Mouse (Mus musculus): ENCODE data around the gene Psme1.
A peak's percentile ranks its signal among the peaks of the same experiment; 100 is the strongest.

Gene Psme1

GRCm38 (mm10) chr14:55577871-55578667 lies at the start of gene Psme1:
Psme1 (plus strand) TSS chr14:55578123.
- DNase-seq (ENCODE audit: low spot score), result peak; percentile 84

DNA sequence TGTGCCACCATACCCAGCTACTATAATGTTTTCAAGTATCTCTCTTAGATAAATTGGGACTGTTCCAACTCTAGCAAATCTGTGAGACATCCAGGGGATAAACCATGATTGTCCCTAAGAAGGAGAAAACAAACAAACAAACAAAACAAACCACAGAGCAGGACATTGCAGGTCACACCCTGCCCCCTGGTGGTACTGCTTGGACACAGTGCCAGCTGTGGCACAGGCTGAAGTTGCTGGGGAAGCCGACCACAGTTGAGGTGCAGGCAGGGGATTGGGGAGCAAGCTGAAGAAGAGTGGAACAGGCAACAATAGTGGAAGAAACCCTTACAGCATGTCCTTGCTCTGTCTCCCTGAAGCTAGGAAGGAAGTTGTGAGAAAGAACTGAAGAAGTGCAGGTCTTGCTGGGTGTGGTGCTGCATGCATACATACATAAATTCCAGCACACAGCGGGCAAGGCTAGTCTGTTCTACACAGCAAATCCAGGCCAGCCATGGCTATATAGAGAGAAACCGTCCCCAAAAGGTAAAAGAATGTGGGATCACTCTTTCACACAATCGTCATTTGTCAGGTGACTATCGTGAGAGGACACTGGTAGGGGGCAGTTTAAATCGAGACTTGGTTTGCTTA lies 41.7 kb upstream of the Psme1 start:
- no peak for DNase-seq (ENCODE audit: low spot score)

DNA sequence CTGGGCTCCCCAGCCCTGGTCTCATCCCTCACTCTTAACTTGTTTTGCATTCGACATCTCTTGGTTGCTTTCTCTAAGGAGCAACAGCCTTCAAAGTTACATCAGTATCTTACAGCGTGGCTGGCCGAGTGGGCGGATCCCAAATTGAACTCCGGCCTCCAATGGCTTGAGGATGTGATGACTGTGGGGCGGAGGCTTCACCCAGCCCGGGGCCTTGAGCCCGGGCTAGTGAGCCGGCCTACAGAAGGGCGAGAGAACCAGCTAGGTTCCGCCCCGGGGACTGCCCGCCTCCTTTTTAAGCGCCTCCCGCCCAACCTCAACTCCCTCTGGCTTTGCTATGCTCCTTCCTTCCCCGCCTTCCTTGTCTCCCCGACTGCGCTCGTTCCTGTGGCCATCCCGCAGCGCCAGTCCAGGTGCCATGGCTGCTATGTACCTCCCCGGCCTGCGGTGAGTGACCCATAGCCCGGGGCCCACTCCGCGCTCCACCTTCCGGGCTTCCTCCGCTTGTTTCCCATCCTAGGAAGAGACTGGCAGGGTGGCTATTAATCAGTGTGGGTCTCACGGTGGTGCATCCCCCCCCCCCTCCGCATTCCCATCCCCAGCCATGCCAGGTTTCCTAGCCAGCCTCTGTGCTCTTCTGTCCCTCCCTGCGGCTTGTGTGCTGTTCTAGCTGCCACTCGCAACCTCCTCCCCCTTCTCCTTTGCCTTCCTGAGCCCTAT lies 37.7 kb upstream of the Psme1 start, which contains the start of gene Pck2:
Gene Pck2, plus strand, starts transcription at position 200 of the 720 bp plus-strand sequence.
- peak; percentile 96 for DNase-seq (ENCODE audit: low spot score)

DNA sequence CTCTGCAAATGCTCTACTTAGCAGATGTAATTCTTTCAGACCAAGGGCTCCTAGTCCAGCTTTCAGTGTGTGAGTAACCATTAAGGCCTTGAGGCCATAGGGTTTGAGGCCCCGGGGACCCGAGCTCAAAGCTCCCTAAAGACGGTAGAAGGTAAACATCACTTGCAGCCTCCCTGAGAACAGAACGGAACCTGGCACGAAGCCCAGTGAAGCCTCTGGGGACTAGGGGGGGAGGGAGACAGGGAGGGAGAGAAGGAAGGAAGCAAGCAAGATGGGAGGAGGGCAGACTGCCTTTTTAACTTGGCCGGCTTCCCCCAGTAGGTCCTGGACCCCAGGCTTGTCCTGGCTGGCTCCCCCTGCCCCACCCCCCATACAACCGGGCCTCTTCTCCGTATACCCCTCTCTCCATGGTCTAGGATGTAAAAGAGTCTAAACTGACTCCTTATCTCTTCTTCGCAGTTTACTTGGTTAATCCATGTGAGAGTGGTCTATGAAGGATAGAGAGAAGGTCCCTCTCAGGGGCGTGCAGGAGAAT lies 37.1 kb upstream of the Psme1 start:
- peak; percentile 85 for DNase-seq (ENCODE audit: low spot score)

- no peak for DNase-seq (ENCODE audit: low spot score)
Measured at GRCm38 (mm10) chr14:55542268-55542667, 35.7 kb upstream of the Psme1 start.

GRCm38 (mm10) chr14:55544334-55544733 lies 33.6 kb upstream of the Psme1 start:
- peak; percentile 69 for DNase-seq (ENCODE audit: low spot score)

- DNase-seq (ENCODE audit: low spot score), result no peak
Measured at GRCm38 (mm10) chr14:55550191-55550590, 27.7 kb upstream of the Psme1 start.

DNA sequence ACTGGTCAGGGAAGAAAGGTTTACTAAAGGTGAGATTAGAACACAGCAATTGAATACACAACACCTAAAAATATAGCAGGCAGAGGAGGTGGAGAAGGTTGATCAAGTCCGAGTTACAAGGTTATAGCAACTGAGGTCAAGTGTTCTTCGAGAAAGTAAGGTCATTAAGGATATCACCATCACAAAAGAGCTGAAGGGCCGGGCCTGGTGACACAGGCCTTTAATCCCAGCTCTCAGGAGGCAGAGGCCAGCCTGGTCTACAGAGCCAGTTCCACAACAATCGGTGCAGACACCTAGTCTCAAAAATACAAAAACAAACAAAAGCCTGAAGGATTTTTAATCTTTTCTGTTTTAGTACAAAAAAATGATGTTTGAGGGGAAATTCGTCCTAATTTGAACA lies 26.6 kb upstream of the Psme1 start:
- no peak for DNase-seq (ENCODE audit: low spot score)

DNA sequence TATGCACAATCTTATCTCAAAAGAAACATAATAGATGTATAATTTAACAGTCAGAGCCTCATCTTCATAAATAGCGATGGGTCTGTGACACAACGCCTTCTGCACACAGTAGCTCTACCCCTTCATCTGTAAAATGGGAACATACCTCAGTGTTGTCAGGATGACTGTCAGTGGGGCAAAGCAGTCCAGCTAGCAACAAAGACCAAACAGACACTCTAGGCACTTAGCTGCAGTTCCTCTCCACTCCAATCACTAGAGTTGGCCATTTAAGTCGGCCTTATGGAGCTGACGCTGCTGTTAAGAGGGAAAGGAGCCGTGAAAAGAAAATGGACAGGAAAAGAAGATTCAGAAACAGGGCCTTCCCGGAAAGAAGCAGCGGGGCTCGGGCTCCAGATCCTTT lies 26.1 kb upstream of the Psme1 start:
- no peak for DNase-seq (ENCODE audit: low spot score)

GRCm38 (mm10) chr14:55554635-55555034 lies 23.3 kb upstream of the Psme1 start:
- no peak for DNase-seq (ENCODE audit: low spot score)

GRCm38 (mm10) chr14:55555788-55556187 lies 22.1 kb upstream of the Psme1 start:
- DNase-seq (ENCODE audit: low spot score), result no peak

DNA sequence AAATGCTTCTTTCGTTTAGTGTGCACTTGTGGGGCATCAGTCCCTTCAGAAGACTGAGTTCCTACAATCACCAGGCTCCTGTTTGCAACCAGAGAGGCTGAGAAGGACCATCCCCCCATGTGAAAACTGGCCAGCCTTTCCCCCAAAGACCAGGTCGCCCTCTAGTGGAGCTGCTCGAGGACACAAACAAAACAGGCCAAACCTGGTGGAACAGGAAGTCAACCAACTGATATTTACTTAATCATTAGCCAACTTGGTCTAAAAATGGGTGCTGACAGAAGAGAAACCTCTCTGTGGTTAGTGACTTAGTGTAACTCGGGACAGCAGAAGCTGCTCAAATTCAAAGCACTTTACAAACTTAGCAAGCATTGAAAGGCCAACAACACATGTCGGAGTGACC lies 20.9 kb upstream of the Psme1 start:
- peak; percentile 80 for DNase-seq (ENCODE audit: low spot score)

GRCm38 (mm10) chr14:55557587-55557986 lies 20.3 kb upstream of the Psme1 start:
- no peak for DNase-seq (ENCODE audit: low spot score)

DNA sequence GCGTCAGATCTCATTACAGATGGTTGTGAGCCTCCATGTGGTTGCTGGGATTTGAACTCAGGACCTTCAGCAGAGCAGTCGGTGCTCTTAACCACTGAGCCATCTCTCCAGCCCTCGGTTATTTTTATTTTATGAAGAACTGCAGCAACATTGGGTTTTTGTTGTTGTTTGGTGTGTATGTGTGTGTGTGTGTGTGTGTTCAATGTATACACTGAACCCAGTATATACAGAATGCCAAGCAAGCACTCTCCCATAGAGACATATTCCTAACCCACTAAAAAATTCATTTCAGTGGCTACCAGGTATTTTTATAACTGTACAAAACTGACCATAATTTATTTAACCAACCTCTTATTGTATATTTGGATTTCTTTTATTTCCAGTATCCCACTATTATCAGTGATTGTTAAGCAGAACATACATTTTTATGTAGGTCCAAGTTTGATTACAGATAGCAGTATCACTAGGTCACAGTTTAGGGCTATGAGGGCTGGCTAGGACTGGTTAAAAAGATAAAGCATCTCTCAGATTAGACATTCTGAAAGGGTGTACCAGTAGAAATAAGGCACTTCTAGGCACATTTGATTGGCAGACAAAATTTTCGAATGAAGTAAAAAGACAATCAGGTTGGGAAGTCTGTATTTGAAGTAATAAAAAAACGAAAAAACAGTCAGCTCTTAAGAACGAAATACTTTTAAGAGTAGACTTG lies 19.0 kb upstream of the Psme1 start:
- no peak for DNase-seq (ENCODE audit: low spot score)

DNA sequence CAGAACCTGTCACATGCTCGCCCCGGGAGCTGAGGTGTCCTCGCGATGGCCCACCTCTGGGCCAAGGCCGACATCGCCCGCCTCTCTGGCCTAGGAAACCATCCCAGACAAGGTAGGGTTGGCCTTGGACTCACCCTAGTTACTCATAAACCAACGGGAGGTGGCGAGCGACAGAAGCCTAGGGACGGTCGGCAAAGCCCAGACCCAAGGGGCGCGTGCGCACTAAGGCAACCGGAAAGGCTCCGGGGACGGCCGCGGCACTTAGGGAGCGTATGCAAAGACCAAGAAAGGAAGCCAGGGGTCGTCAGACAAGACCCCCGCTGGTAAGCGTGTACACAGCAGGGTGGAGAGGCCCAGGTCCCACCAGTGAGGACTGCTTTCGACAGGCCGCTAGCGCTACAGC lies 18.1 kb upstream of the Psme1 start, which contains the start of gene Dcaf11:
Gene Dcaf11, plus strand, starts transcription at position 208 of the 403 bp plus-strand sequence.
- peak; percentile 96 for DNase-seq (ENCODE audit: low spot score)

DNA sequence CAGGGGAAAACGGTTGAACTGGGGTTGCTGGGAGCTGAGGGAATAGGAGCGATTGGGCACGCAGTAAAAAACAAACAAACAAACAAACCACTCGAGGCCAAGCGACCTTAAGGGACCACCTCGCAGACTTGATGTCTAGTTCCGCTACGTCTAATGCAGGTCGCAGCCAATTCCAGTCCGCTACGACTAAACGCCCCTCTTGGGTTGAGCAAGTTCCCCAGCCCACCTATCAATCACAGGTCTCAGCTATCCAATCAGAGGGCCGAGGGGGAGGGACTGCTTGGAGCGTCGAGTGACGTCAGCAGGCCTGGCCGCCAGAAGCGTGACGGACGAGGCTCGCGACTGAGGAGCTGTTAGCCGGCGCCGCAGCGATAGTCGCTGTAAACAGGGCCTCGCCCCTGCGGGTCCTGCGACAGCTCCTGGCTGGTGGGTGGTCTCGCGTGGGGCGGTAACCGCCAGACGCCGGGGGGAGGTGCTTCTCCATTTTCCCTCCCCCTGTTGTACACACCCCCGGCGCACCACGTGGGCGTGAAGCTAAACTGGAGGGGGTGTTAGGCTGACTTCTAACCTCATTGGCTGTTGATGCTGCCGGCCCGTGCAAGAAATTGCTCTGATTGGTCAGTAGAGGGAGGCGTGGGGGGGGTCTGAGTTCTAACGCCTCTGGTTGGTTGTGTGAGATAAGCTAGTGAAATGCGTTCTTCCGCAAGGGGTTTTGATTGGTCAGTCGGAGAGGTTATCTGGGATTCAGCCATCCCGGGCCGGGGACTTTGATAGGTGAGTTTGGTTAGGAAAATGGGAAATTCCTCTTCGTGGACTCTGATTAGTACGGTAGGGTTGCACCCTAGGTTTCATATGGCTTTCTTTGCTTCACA lies 17.5 kb upstream of the Psme1 start, which contains the start of gene A730061H03Rik:
Gene A730061H03Rik, minus strand, starts transcription at position 205 of the 872 bp plus-strand sequence.
- DNase-seq (ENCODE audit: low spot score), result peak; percentile 97

GRCm38 (mm10) chr14:55561860-55562259 lies 16.1 kb upstream of the Psme1 start:
- no peak for DNase-seq (ENCODE audit: low spot score)

DNA sequence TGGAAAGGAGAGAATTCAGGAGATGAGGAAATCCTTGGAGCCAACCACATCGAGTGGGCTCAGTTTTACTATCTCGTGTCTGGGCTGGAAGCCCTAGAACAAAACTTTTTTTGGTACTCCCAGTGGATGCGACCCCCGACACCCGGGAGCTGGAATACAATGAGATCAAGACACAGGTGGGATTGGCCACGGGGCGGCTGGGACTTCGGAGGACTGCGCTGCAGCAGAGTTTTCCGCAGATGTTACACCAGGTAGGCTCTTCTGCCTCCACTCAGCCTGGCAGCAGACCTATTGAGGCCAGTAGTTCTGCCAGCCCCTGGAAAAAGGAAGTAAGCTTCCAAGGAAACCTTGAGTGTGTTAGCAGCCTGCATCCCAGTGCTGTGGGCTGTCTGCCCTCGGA lies 14.7 kb upstream of the Psme1 start:
- no peak for DNase-seq (ENCODE audit: low spot score)

- DNase-seq (ENCODE audit: low spot score), result no peak
Measured at GRCm38 (mm10) chr14:55565748-55566147, 12.2 kb upstream of the Psme1 start.

DNA sequence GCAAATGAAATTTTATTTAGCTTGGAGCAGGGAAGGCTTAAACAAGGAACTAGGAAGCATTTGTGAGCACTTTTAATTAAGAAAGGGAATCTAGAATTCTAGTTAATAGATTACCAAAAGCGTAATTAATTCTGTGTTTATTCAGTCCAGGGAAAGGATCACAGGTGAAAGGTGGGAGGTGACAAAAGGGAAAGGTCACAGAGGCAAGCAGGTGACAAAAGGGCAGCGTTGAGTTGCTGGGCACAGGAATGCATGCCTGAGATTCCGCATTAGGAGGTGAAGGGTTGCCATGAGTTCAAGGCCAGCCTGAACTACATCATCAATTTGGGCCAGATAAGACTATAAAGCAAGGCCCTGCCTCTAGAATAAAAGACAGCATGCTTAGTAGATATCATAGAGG lies 10.4 kb upstream of the Psme1 start:
- DNase-seq (ENCODE audit: low spot score), result no peak

DNA sequence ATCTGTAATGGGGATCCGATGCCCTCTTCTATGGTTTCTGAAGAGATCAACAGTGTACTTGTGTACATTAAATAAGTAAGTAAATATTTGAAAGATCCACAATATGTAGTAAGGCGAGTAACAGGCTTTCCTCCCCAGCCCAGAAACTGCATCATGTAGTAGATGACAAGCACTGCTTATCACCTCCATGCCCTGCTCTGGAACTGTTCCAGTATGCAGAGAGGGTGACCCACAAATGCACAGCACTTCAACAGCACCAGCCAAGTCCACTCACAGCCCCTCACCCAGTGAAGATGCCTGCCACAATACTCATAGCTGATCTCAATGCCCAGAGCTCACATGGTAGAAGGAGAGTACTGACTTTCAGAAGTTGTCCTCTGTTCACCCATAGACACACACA lies 7.3 kb upstream of the Psme1 start:
- DNase-seq (ENCODE audit: low spot score), result no peak
